Mouse (Mus musculus) layer of hippocampus, postnatal 14 days (tissue): ENCODE data around the gene Ppih. TPM values are rescaled to one million over a fixed set of nuclear protein-coding genes. Genes with fewer than 3 reads are reported as not detected.

Experiments used
- DNase-seq, 2 experiments: peaks; one replicate each; pipeline ENCODE4 v3.0.0; 2021 to 2022; ENCODE audit warnings: low spot score in 2 of 2, mixed read lengths in 1 of 2
- long read RNA-seq, 2 experiments: library from polyadenylated mRNA; stranded (forward); transcript quantifications; one replicate each; pipeline ENCODE4 v2.0.0; 2021
- total RNA-seq, 2 experiments: library from RNA; stranded (reverse); gene quantifications; 2 replicates each; pipeline ENCODE4 v1.2.3; 2021

Ppih gene
- total RNA-seq, result 10 to 100 TPM; 19.9 to 20.7 TPM
- long read RNA-seq, experiment 1, partial matches to known transcripts, result 0 of 12 reads
- long read RNA-seq, experiment 1, other reads (novel, unspliced or antisense), result 3 of 12 reads
- long read RNA-seq, experiment 2, transcript Ppih-203 (10 exons, 800 nt), result major isoform, 5 of 13 reads
- long read RNA-seq, experiment 2, partial matches to known transcripts, result 3 of 13 reads
- long read RNA-seq, experiment 2, other reads (novel, unspliced or antisense), result 1 of 13 reads

- DNase-seq, result peak; percentile 93 to 97
Observed at GRCm38 (mm10) chr4:119320131-119320830, at the start of gene Ppih. Gene Ppih (minus strand): TSS chr4:119320546.

DNA sequence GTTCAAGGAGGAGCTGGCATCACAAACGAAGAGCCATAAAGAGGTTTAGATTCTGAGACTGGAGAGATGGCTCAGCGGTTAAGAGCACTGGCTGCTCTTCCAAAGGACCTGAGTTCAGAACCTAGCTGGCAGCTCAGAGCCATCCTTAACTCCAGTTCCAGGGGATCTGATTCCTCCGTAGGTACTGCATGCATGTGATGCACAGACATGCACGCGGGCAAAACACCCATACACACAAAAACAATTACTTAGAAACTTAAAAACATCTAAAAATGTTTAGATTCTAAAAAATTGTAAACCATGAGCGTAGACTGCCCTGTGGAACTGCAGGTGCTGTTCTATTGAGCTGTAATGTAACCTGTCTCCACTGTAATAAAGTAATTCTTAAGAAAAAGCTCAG is 49.1 kb upstream of the Ppih start:
- no peak for DNase-seq

DNA sequence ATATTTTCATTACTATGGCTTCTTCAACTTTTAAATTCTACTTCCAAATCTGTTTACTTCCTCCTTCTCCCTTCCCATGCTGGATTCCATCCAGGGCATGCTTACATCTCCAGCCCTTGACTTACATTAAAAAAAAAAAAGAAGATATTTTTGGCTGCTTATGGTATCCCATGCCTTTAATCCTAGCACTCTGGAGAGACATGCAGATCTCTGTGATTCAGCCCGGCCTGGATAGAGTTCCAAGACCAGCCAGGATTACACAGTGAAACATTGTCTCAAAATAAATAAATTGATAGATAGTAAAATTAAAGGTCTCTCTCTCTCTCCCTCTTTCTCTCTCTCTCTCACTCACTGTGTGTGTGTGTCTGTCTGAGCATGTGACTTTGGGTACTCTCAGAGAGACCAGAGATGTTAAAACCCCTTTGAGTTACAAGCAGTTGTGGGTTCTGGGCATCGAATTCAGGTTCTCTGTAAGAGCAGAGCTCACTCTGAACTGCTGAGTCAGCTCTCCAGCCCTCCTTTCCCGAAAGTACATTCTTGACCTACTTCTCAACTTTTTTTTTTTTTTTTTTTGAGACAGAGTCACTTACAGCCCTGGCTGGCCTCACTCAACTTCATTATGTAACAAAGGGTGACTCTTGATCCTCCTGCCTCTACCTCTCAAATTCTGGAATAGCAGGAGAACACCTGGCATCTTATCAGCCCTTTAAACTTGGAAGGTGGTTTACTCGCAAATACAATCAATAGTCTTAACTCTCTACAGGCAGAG is 46.6 kb upstream of the Ppih start:
- no peak for DNase-seq

- DNase-seq, result no peak
Observed at GRCm38 (mm10) chr4:119362231-119362630, 41.9 kb upstream of the Ppih start.

DNA sequence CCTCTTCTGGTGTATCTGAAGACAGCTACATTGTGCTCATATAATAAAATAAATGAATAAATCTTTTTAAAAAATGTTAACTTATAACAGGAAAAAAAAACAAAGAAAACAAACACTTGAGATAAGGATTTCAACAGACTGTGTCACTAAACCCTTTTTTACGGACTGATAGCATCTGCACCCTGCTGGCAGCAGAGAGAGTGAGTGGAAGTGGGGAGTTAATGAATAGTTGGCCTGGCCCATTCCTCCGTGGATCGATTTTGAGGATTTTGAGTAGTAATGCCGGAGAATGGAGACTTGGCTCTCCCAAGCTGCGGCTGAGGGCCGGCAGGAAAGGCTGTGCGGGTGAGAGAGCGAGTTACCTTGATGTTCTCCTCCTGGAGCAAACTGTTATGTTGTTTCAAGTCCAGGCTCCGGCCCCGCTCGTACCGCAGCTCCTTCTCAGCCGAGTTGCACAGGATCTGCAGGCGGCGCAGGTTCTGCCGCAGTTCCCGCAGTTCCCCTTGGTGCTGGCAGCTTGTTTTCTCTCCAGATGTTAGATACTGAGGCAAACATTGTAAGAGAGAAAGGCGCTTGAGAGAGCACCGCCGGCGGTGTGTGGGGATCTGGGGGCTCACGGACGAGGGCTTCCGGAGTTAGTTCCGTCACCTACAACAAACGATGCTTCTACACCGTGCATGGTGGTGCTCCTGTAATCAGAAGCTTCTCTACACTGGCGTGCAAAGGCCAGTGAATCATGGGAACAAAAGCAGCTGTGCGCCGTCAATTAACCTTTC is 39.0 kb upstream of the Ppih start:
- DNase-seq, result peak in 1 of 2 experiments; percentile 14

DNA sequence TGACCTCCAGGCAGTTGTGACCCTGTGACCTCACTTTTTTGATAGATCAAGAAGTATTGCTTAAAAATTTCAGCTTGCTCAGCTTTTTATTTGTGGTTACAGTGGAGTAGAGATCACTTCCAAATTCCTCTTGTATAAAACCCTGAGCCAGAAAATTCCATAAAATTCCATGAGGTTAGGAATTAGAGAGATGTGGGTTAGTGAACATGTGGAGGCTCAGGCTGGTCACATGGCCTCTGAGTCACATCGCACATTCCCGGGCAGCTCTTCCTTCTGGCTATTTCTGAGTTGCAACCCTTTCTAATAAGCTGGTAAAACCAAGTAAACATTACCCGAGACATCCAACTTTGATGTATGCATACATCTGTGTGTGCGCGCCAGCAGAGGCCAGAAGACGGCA is 25.2 kb upstream of the Ppih start:
- no peak for DNase-seq

DNA sequence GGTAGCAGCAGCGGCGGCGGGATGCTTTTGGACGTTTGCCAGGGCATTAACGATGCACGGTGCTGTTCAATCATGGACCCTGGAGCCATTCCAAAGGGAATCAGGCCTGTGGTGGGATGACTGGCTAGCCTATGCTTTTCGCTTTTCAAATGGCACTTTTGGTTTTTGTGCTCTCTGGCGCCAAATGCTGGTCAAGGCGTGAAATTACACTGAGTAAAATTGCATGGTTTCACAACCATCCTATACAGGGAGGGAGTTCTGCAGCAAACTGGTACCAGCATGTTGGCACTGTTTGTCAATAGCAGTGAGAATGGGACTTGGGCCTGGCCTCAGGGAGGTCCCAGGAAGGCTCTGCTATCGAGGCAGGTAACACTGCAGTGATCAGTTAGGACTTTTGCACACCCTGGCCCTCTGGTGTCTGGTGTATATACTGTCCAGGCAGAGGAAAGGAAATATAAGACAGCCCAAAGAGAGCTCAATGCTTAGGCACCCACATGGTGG is 18.6 kb upstream of the Ppih start:
- peak; percentile 39 to 61 for DNase-seq

GRCm38 (mm10) chr4:119338422-119338821 is 18.1 kb upstream of the Ppih start:
- DNase-seq, result peak; percentile 18 to 31

DNA sequence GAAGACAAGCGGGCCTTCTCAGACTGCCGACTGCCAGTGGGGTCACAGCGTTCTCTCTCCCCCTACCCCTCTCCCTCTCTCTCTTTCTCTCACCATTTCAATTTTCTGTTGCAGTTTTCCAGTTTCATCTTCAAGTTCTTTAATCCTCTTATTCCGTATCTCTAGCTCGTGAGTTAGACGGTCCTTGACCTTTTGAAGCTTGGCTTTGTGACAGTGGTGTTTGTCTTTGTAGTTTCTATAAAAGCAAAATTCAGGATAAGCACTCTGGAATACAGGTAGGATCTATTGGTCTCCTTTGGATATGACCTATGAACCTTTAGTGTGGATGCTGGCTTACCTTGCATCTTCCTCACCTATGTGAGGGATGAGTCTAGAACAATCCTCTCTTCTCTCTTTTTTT is 13.1 kb upstream of the Ppih start:
- no peak for DNase-seq

- DNase-seq, result no peak
Observed at GRCm38 (mm10) chr4:119320896-119321550, 677 bp upstream of the Ppih start.

GRCm38 (mm10) chr4:119313756-119314155 is 6.6 kb downstream of the Ppih start:
- DNase-seq, result no peak

GRCm38 (mm10) chr4:119305418-119305817 is 14.9 kb downstream of the Ppih start:
- no peak for DNase-seq

- DNase-seq, result no peak
Observed at GRCm38 (mm10) chr4:119303291-119303690, 17.1 kb downstream of the Ppih start.

- no peak for DNase-seq
Observed at GRCm38 (mm10) chr4:119301777-119302176, 18.6 kb downstream of the Ppih start.

- DNase-seq, result no peak
Observed at GRCm38 (mm10) chr4:119300761-119301160, 19.6 kb downstream of the Ppih start.

DNA sequence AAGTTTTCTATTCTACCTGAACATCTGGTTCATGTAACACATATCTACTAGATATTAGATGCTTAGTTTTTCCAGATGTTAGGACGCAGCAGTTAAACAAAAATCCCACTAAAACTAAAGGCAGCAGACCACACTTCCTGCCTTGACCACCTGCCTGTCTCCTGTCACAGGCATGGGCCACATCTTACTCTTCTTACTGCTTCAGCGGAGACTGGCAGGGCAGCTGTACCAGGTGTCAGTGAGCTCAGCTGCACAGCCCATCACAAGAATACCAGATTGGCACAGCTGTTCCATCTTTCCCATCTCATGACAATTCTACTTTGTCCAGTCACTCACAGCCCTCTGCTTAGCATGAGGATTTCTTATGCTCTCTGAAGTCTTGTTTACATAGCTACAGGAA is 23.0 kb downstream of the Ppih start:
- no peak for DNase-seq

- peak in 1 of 2 experiments; percentile 10 for DNase-seq
Observed at GRCm38 (mm10) chr4:119295134-119295453, 25.3 kb downstream of the Ppih start.

DNA sequence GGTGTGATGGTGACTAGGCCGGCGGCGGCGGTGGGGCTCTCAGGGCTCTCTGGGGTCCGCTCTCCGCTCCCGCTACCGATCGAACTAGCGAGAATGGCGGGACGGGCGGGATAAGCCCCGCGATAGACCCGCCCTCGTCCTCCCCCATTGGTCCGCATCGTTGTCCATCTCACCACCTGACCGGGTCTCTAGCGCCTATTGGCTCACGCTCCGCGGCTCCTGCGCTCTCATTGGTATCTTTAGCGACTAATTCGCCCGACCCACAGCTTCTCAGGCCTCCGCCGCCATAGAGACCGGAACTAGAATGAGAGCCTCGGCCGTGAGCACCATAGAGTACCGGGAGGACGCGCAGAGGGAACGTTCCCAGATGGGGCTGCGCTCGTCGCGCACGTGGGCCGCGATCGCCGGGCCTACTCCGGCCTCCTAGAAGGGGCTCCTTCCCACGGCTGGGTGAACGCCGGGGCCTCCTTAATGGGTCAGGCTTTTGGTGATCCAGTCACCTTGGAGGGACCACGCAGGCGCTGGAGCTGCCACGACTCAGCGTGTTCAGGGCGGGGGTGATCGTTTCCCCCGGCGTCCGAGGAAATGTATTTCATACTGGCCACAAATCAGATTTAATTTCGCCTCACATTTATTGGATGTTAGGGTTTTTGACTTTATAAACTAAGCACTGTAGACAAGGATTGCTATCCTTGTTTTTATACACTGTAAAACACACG is 25.8 kb downstream of the Ppih start, which contains the start of gene Ybx1:
Ybx1 (minus strand) TSS at position 190 of the 719 bp plus-strand sequence.
- DNase-seq, result peak; percentile 100

DNA sequence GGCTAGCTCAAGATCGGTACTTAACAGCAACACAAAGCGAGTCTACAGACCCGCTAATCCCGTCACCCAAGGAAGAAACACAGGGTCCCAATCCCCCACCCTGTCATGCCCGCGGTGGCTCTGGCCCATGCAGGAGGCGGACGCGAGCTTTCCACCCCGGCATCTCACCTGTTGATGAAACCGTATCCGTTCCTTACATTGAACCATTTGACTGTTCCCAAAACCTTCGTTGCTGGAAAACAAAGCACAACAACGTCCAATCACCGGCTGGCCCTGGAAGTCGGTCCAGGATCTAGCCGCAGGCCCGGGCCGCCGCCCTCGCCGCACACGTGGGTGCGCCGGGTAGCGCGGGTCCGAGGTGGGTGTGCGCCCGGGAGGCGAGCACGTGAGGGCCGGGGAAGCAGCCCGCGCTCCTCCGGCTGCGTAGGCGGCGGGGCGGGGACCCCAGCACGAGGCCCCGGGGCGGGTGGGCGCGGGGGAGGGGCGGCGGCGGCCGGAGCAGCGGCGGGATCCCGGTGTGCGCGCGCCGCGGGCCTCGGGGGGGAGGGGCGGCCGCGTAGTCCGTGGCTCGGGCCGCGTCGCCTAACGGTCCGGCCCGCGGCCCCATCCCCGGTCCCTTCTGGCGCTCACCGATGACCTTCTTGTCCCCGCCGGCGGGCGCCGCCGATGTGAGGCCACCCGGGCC is 26.6 kb downstream of the Ppih start:
- peak; percentile 15 to 38 for DNase-seq
